Mouse (Mus musculus): ENCODE measurements around the gene Rmi2.

- TF ChIP-seq CTCF (IDR thresholded peaks at IDR 0.05 in 2 of 3, conservative IDR thresholded peaks at IDR 0.05 in 1 of 3; ENCODE audit: control insufficient read depth in 1 of 3, insufficient read depth in 1 of 3, low read depth in 2 of 3, low read length in 3 of 3, poor library complexity in 1 of 3, severe bottlenecking in 1 of 3) (no peak), NRF1 (IDR thresholded peaks at IDR 0.05; ENCODE audit: insufficient read depth, low read depth, low read length, poor library complexity, severe bottlenecking) (no peak), UBTF (IDR thresholded peaks at IDR 0.05; ENCODE audit: borderline replicate concordance, insufficient read depth, low read depth, low read length) (no peak)
These were observed 46.5 kb downstream of the Rmi2 start for GRCm38 (mm10) chr16:10881231-10881962.
